ENCODE assay signal across 11 mouse cellular contexts in the genomic region with DNA sequence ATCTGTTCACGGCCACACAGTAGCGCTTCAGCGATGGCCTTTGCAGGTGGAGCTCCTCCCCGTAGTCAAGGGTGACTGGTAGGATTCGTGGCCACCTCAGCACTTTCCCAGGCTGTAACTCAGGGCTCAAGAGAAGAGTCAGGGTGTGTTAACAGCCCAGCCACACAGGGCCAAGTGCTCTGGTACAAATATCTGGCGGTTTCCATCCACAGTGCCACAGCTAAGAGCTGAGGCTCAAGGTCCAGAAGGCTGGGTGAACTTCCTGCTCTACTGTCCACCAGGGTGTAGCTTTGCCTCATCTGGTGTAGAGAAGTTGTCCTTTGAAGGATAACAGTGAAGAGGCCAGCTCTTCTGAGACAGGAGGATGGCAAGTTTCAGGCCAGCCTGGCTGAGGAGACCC. TPM values are rescaled to one million over a fixed set of nuclear protein-coding genes. Genes with fewer than 3 reads are reported as not detected.
A peak's percentile ranks its signal among the peaks of the same experiment; 100 is the strongest.
DNase-seq lines count a peak whose midpoint lies in the region; ATAC-seq and TF ChIP-seq lines count a peak whose summit lies in the region.
"Had no signal": no experiment of that assay in that cellular context is flagged by ENCODE, and none has a peak within 500 bp of the region (broad histone marks: within the 10 kb centered on the region; RNA-seq: fewer than 3 reads in every experiment).

No protein-coding gene starts in this region.

- H3K4me3 ChIP-seq in kidney, adult 2 months (ENCODE audit: insufficient read depth, low read depth, low read length): no peak overlapping the region
- H3K4me3 ChIP-seq in lung, postnatal 0 days (ENCODE audit: low read depth, low read length): no peak overlapping the region
- no peak overlapping the region for H3K4me3 ChIP-seq in lung, adult 2 months (replicated peaks; ENCODE audit: extremely low read depth, low read depth, low read length)
- no peak overlapping the region for H3K4me3 ChIP-seq in heart, postnatal 0 days (ENCODE audit: low read depth, low read length)
- H3K4me3 ChIP-seq in stomach, embryonic 15.5 days (replicated peaks): no peak overlapping the region
- H3K4me3 ChIP-seq: left cerebral cortex, adult 2 months had no signal

- no peaks in the 10 kb centered on the region for H3K27me3 ChIP-seq in kidney, adult 2 months (replicated peaks; ENCODE audit: control insufficient read depth, insufficient read depth, low read length)
- H3K27me3 ChIP-seq in lung, postnatal 0 days (replicated peaks; ENCODE audit: insufficient read depth, low read length): no peaks in the 10 kb centered on the region
- no peaks in the 10 kb centered on the region for H3K27me3 ChIP-seq in heart, postnatal 0 days (ENCODE audit: control insufficient read depth, insufficient read depth, low read length)
- no peaks in the 10 kb centered on the region for H3K27me3 ChIP-seq in stomach, embryonic 15.5 days (replicated peaks)

- 58% methylated on average over 6 of the region's 6 CpGs for WGBS in kidney, adult 2 months
- 68% methylated on average over 6 of the region's 6 CpGs for WGBS in lung, postnatal 0 days
- 43% methylated on average over 6 of the region's 6 CpGs for WGBS in lung, adult 2 months
- 72% methylated on average over 6 of the region's 6 CpGs for WGBS in heart, postnatal 0 days
- 86% methylated on average over 6 of the region's 6 CpGs for WGBS in stomach, embryonic 15.5 days

- no peak overlapping the region for H3K4me2 ChIP-seq in lung, postnatal 0 days (replicated peaks; ENCODE audit: low read depth, low read length)
- no peak overlapping the region for H3K4me2 ChIP-seq in heart, postnatal 0 days (ENCODE audit: low read depth, low read length)
- H3K4me2 ChIP-seq in stomach, embryonic 15.5 days: no peak overlapping the region

- no peak for TF ChIP-seq POLR2A in kidney, adult 2 months (IDR thresholded peaks at IDR 0.05; ENCODE audit: low read depth, low read length)
- TF ChIP-seq POLR2A in lung, adult 2 months (IDR thresholded peaks at IDR 0.05; ENCODE audit: borderline replicate concordance, extremely low read depth, low read depth, low read length): no peak

- H3K36me3 ChIP-seq in kidney, adult 2 months (ENCODE audit: control insufficient read depth, insufficient read depth, low read length): no peaks in the 10 kb centered on the region
- H3K36me3 ChIP-seq in lung, postnatal 0 days (ENCODE audit: insufficient read depth, low read length): no peaks in the 10 kb centered on the region
- H3K36me3 ChIP-seq in heart, postnatal 0 days (replicated peaks; ENCODE audit: control insufficient read depth, insufficient read depth, low read length): no peaks in the 10 kb centered on the region
- H3K36me3 ChIP-seq in stomach, embryonic 15.5 days: no peaks in the 10 kb centered on the region

- H3K27ac ChIP-seq in kidney, adult 2 months (ENCODE audit: insufficient read depth, low read depth, low read length): peak overlapping the region; percentile 47
- peak overlapping the region; percentile 82 for H3K27ac ChIP-seq in lung, postnatal 0 days (ENCODE audit: low read length)
- H3K27ac ChIP-seq in heart, postnatal 0 days (ENCODE audit: low read depth): peak overlapping the region; percentile 66
- H3K27ac ChIP-seq in stomach, embryonic 15.5 days: peak overlapping the region; percentile 72
- H3K27ac ChIP-seq: left cerebral cortex, adult 2 months had no signal

- TF ChIP-seq EP300 in lung, postnatal 0 days (IDR thresholded peaks at IDR 0.05): no peak
- TF ChIP-seq EP300 in heart, postnatal 0 days (IDR thresholded peaks at IDR 0.05; ENCODE audit: low read depth): no peak

- peak; percentile 43 for DNase-seq in kidney, adult 2 months
- DNase-seq in kidney, postnatal 14 days: no peak
- DNase-seq in lung, postnatal 0 days (ENCODE audit: low spot score): no peak
- no peak for DNase-seq in lung, adult 2 months
- DNase-seq in heart, postnatal 0 days (ENCODE audit: low spot score): no peak
- no peak for DNase-seq in frontal cortex, postnatal 25 days (ENCODE audit: low spot score in 2 of 2)
- DNase-seq: cerebellum, postnatal 10 days; forebrain, postnatal 0 days; thymus, postnatal 4 days had no signal

- H3K9ac ChIP-seq in lung, postnatal 0 days (replicated peaks; ENCODE audit: low read depth): no peak overlapping the region; the same call in 1 of the 2 replicates
- no peak overlapping the region; the same call in 1 of the 2 replicates for H3K9ac ChIP-seq in heart, postnatal 0 days (replicated peaks; ENCODE audit: low read depth, low read length)
- H3K9ac ChIP-seq in stomach, embryonic 15.5 days: no peak overlapping the region
- H3K9ac ChIP-seq: forebrain, postnatal 0 days had no signal

- H3K4me1 ChIP-seq in kidney, adult 2 months (ENCODE audit: control insufficient read depth, insufficient read depth, low read length): peaks cover 23% of the 10 kb centered on the region; the same call in 1 of the 2 replicates
- H3K4me1 ChIP-seq in lung, postnatal 0 days (ENCODE audit: insufficient read depth, low read depth, low read length): peaks cover 30% of the 10 kb centered on the region; the same call in 1 of the 2 replicates
- peaks cover 52% of the 10 kb centered on the region for H3K4me1 ChIP-seq in lung, adult 2 months (ENCODE audit: control insufficient read depth, insufficient read depth, low read length)
- H3K4me1 ChIP-seq in heart, postnatal 0 days (ENCODE audit: control insufficient read depth, insufficient read depth): peaks cover 38% of the 10 kb centered on the region
- H3K4me1 ChIP-seq in stomach, embryonic 15.5 days: peaks cover 32% of the 10 kb centered on the region

- no peaks in the 10 kb centered on the region for H3K9me3 ChIP-seq in lung, postnatal 0 days (ENCODE audit: low read length)
- H3K9me3 ChIP-seq in heart, postnatal 0 days (replicated peaks; ENCODE audit: control insufficient read depth, low read length): no peaks in the 10 kb centered on the region
- H3K9me3 ChIP-seq in stomach, embryonic 15.5 days: no peaks in the 10 kb centered on the region

- no peak for ATAC-seq in lung, postnatal 0 days
- no peak for ATAC-seq in heart, postnatal 0 days (ENCODE audit: insufficient read depth, low read depth)
- no peak for ATAC-seq in stomach, embryonic 15.5 days (ENCODE audit: insufficient read depth, low FRiP score, low read depth)
- ATAC-seq: forebrain, postnatal 0 days had no signal

- TF ChIP-seq CTCF in kidney, adult 2 months (conservative IDR thresholded peaks at IDR 0.05; ENCODE audit: insufficient read depth, insufficient read length, low read depth, low read length): no peak
- TF ChIP-seq CTCF in lung, postnatal 0 days (IDR thresholded peaks at IDR 0.05): peak; percentile 24; the same call in 1 of the 2 replicates
- TF ChIP-seq CTCF in lung, adult 2 months (IDR thresholded peaks at IDR 0.05; ENCODE audit: insufficient read depth, low read length): no peak
- no peak for TF ChIP-seq CTCF in heart, postnatal 0 days (IDR thresholded peaks at IDR 0.05; ENCODE audit: low read depth)

RNA-seq across cellular contexts. Expression of a gene that starts 8.3 kb away (rescaled TPM):
- polyA plus RNA-seq in kidney, adult 2 months (2012; rRNA removed): 24.3 and 28.7 TPM in 2 replicates
- 30.7 and 33.1 TPM in 2 replicates for polyA plus RNA-seq in lung, postnatal 0 days (2015; fragmentation: Nextera tagmentation; extraction: Ambion mirVana)
- 253 and 256 TPM in 2 replicates for polyA plus RNA-seq in lung, adult 2 months (2012; rRNA removed)
- 3.8 and 9.7 TPM in 2 replicates for total RNA-seq in heart, postnatal 0 days (2014; rRNA removed; ENCODE audit: low replicate concordance)
- 2.6 and 3.1 TPM in 2 replicates for polyA plus RNA-seq in heart, postnatal 0 days (2015; fragmentation: Nextera tagmentation; extraction: Ambion mirVana)
- polyA plus RNA-seq in stomach, embryonic 15.5 days (2015; fragmentation: Nextera tagmentation; extraction: Ambion mirVana): 18.9 and 20.6 TPM in 2 replicates

RNA-seq across cellular contexts. Expression of a gene that starts 46.2 kb away (rescaled TPM):
- 4.8 and 6.3 TPM in 2 replicates for polyA plus RNA-seq in kidney, adult 2 months (2012; rRNA removed)
- 1.9 and 2.1 TPM in 2 replicates for polyA plus RNA-seq in lung, postnatal 0 days (2015; fragmentation: Nextera tagmentation; extraction: Ambion mirVana)
- polyA plus RNA-seq in lung, adult 2 months (2012; rRNA removed): 3.2 and 4.4 TPM in 2 replicates
- total RNA-seq in heart, postnatal 0 days (2014; rRNA removed; ENCODE audit: low replicate concordance): 1.4 and 24.8 TPM in 2 replicates
- 0.71 and 1.0 TPM in 2 replicates for polyA plus RNA-seq in heart, postnatal 0 days (2015; fragmentation: Nextera tagmentation; extraction: Ambion mirVana)
- 33.7 and 52.1 TPM in 2 replicates for polyA plus RNA-seq in stomach, embryonic 15.5 days (2015; fragmentation: Nextera tagmentation; extraction: Ambion mirVana)
